Mouse (Mus musculus): ENCODE measurements around the gene Dnajc14.

Gene Dnajc14

DNA sequence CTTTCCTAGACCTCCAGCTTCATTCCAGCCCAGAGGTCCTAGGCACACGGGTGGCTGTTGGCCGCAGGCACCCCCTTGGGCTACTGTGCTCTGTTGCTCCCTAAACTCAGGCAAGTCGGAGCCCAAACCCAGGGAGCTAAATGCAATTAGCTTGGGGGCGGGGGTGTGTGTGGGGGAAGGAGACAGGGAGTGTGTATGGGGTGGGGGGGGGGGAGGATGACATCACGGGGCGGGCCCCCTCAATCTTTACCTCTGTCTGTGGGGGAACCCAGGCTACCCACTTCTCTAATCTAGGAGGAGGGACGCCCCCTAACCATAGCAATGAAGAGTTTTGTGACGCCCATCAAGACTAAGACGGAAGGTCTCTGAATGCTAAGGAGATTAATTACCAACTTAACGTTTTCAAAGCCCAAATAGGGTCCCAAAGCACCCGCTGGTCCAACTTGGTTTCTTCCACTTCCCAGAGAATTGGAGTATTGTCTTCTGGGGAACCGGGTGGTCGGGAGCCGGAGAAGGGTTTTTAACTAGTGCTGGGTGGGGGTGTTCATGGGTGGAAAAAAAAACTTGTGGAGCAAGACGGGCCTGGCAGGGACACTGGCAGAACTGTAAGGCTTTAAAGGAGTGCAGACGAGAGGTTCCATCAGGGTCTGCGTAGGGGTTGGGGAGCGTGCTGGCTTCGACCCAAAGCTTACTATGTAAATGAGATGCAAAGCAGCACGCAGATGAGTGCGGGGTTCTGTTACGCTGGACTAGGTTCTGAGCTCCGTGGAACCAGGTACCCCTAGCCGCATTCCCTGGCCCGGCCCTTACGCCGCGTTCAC lies 619 bp downstream of the Dnajc14 start, which contains the start of gene Tmem198b:
Gene Tmem198b, minus strand, starts transcription at position 100 of the 821 bp plus-strand sequence.
- TF ChIP-seq GATA4 (IDR thresholded peaks at IDR 0.05; ENCODE audit: insufficient replicate concordance, low read length): no peak

DNA sequence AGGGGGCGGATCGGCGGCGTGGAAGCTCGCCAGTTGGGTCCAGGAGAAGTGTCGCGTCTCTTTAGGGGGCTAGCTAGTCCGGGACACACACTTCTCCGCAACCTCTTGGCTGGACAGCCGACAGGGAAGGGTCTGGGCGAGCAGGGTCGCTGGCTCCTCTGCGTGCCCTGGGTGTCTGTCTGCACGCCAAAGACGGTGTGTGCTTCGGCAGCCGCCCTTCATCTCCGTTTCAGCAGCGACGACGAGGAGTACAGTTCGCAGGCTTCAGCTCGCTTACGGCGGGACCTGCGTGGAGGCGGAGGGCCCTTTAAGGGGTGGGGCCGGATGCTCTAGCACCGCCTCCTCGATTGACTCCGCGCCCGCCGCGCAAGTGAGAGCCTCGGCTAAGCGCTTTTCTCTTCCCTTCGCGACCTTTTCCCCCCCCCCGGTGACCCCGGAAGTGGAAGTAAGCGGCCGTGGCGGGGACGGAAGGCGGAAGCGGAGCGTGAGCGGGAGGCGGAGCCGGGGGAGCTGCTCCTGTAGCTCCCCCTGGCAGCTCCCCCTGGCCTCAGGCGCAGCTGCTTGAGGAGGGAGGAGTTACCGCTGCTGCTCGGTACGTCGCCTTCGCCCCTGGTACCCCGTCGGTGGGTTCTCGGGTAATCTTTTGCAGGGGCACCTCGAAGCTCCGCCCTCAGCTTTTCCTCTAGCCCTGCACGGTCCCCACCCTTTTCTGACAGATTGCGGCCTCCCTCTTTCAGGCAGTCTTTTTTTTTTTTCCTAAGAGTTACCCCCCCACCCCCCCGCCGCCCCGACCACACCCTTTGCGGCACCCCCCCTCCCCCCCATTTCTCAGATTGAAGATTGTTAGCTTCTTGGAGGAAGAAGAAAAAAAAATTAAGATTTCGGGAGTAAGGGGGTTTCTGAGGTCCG lies 1.5 kb downstream of the Dnajc14 start:
- TF ChIP-seq GATA4 (IDR thresholded peaks at IDR 0.05; ENCODE audit: insufficient replicate concordance, low read length): peak; percentile 21; the same call in 1 of the 2 replicates

DNA sequence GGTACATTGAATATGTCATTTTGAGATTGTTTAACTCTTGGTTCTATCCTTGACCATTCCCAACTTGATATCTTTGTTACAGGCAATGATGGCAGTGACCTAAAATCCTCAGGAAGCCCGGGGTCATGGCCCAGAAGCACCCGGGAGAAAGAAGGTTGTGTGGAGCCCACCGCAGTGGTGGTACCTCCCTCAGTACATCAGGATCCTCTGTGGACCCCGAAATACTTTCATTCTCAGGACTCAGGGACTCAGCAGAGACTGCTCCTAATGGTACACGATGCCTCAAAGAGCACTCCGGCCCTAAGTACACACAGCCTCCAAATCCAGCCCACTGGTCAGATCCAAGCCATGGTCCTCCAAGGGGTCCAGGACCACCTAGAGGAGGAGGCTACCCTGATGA lies 2.2 kb downstream of the Dnajc14 start:
- no peak for TF ChIP-seq GATA4 (IDR thresholded peaks at IDR 0.05; ENCODE audit: insufficient replicate concordance, low read length)

DNA sequence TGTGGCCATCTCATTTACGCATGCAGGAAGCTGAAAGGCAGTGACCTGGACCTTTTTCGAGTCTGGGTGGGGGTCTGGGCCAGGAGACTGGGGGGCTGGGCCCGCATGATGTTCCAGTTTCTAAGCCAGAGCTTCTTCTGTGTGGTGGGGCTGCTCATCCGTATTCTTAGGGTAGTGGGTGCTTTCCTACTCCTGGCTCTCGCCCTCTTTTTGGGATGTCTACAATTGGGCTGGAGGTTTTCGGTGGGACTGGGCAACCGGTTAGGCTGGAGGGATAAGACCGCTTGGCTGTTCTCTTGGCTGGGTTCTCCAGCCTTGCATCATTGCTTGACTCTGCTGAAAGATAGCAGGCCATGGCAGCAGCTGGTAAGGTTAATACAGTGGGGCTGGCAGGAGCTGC lies 3.2 kb downstream of the Dnajc14 start:
- no peak for TF ChIP-seq GATA4 (IDR thresholded peaks at IDR 0.05; ENCODE audit: insufficient replicate concordance, low read length)

DNA sequence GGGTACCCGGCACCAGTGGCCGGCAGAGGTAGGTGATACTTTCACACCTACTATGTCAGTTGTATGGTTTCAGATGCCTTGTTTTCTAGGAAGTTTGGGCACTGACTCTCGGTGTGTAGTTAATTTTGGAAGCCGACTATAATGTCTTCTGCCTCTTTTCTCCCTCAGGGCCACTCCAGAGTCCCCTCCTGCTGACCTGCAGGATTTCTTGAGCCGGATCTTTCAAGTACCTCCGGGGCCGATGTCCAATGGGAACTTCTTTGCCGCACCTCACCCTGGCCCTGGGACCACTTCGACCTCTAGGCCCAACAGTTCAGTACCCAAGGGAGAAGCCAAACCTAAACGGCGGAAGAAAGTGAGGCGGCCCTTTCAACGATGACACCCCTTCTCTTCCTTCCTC lies 13.2 kb downstream of the Dnajc14 start, which contains the start of gene Sarnp:
Gene Sarnp, plus strand, starts transcription at position 301 of the 400 bp plus-strand sequence.
- TF ChIP-seq GATA4 (IDR thresholded peaks at IDR 0.05; ENCODE audit: insufficient replicate concordance, low read length): no peak

DNA sequence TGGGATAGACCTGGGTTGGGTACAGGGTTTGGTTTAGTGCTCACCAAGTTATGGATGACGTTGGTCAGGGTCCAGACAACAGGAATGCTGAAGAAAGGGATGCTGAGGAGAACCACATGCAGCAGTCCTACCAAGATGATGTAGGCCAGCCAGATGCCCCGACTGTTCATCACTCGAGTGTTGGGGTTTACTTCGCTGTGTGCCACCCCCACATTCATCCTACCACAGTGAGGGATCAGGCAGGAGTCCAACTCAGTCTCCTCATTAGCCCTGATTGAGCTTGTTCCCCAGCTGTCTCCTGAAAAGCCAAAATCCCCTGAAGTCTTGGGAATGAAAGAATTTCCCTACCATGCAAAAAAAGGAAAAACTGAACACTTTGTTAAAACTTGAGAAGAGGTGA lies 16.4 kb downstream of the Dnajc14 start:
- TF ChIP-seq GATA4 (IDR thresholded peaks at IDR 0.05; ENCODE audit: insufficient replicate concordance, low read length): no peak

DNA sequence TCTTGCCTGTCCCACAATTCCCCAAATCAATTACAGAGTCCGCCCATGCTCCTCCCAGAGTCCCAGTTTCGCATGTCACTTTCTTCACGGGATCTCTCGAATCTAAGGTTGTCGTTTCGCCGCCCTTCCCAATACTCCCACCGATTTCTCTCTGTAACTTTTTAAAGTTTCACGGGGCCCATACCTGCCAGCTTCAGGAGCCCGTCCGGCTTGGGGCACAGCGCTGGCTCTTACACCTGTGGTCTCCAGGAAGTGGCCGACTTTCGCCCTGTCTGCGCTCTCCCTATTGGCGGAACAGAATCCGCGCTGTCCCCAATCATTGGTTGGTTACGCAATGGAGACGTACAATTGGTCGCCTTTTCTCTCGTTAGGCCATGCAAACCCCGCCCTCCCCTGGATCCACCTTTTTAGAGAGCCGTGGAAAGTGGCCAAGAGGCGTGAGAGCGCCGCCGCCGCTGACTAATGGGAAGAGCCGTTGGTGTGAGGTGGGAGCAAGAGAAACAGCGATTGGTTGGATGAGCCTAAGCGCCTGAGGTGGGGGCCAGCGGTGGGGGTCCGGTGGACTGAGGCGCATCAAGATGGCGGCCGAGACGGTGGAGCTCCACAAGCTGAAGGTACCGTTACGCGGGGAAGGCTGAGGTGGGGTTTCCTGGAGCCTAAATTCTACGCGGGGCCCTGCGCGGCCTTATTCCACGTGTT lies 17.6 kb downstream of the Dnajc14 start, which contains the start of gene Ormdl2:
Gene Ormdl2, minus strand, starts transcription at position 288 of the 699 bp plus-strand sequence.
- TF ChIP-seq GATA4 (IDR thresholded peaks at IDR 0.05; ENCODE audit: insufficient replicate concordance, low read length): no peak

DNA sequence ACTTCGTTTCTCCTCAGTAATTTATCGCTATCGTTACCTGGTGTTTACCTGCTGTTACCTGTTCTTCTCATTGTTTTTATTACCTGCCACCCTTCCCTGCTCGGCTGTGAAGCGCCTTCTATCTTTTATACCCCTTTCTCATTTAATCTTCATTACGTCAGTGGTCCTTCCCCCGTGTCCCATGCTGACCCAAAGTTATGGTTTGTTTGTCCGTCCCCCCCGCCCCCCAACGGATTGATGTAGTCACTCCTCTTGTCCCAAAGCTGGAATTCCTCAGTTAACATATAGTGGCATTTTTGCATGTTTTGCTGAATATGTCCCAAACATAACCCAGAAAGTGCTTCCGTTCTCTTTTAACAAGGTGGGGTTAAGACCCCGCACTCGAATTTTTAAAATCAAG lies 18.3 kb downstream of the Dnajc14 start:
- no peak for TF ChIP-seq GATA4 (IDR thresholded peaks at IDR 0.05; ENCODE audit: insufficient replicate concordance, low read length)

DNA sequence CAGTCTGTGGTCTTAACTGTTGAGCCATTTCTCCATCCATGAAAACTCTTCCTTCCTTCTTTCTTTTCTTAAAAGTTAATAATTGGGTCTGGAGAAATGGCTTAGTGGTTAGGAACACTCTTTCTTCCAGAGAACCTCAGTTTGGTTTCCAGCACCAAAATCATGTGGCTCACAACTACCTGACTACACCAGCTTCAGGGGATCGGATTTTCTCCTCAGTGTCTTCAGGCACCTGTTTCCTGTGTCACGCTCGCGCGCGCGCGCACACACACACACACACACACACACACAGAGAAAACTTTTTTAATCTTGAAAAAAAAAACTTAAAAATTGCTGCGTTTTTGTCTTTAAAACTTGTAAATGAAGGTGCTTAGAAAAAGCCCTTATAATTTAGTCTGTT lies 20.0 kb downstream of the Dnajc14 start:
- TF ChIP-seq GATA4 (IDR thresholded peaks at IDR 0.05; ENCODE audit: insufficient replicate concordance, low read length): no peak

DNA sequence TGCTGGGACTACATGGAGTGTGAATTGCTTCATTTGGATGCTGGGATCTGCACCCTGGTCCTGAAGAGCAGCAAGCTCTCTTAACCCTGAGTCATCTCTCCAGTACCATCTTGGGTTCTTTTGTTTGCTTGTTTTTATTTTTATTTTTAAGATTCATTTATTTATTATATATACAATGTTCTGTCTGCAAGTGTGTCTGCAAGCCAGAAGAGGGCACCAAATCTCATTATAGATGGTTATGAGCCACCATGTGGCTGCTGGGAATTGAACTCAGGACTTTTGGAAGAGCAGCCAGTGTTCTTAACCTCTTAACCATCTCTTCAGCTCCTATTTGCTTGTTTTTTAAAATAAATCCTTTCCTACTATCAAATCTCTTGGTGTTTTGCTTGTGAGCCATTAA lies 33.5 kb downstream of the Dnajc14 start:
- no peak for TF ChIP-seq GATA4 (IDR thresholded peaks at IDR 0.05; ENCODE audit: insufficient replicate concordance, low read length)

DNA sequence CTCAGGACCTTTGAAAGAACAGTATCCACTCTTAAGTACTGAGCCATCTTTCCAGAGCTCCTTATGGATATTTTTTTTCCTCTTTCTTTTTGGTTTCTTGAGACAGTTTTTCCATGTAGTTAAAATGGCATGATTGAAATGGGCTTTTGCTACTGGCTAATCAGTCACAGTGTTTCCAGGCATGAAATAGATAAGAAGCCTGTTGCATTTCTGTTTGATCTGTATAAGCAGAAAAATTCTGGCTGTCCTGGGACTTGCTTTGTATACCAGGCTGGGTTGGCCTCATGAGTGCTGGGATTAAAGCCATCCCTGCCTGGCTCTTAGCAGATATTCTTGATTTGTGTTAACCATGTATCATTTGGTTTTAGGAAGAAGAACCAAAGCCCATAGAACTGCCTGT lies 35.6 kb downstream of the Dnajc14 start:
- no peak for TF ChIP-seq GATA4 (IDR thresholded peaks at IDR 0.05; ENCODE audit: insufficient replicate concordance, low read length)

DNA sequence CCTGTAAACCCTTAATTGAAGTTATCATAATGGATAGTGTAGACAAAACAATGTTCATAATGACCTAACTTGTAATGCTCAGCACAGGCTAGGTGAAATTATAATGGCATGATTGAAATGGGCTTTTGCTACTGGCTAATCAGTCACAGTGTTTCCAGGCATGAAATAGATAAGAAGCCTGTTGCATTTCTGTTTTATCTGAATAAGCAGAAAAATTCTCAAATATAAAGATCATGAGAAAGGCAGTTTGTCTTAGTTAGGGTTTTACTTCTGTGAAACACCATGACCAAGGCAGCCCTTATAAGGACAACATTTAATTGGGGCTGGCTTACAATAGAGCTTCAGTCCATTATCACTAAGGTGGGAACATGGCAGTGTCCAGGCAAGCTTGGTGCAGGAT lies 36.8 kb downstream of the Dnajc14 start:
- no peak for TF ChIP-seq GATA4 (IDR thresholded peaks at IDR 0.05; ENCODE audit: insufficient replicate concordance, low read length)

DNA sequence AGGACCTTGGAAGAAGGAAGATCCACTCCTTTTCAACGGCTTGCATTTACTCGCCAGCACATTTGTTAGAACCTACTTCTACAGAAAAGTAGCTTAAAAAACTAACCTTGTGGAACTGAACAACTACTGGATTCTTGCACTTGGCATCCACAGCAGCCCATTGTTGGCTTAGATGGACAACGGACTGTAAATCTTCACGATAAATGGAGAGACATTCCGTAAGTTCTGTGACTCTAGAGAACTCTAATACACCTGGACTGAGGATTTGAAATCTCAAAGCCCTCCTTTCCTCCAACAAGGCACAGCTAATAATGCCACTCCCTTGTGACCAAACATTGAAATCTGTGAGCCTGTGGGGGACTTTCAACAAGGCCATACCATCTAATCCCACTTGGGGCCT lies 39.4 kb downstream of the Dnajc14 start:
- no peak for TF ChIP-seq GATA4 (IDR thresholded peaks at IDR 0.05; ENCODE audit: insufficient replicate concordance, low read length)

DNA sequence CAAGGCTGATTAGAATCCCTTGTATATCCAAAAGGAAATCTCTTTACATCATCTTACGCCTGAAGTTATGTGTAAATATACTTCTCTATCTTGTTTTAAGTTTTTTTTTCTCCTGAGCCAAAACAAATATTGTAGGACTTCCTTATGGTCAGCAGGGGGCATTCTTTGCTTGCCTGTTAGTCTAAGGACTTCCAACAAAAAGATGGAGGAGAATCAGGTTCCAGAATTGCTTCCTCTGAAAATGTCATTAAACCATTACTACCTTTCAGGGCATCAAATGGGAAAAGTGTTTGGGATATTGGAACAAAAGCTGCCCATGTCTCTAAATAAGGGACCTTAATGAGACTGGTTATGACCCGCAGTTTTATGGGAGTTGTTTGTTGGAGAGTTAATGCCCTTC lies 41.7 kb downstream of the Dnajc14 start:
- TF ChIP-seq GATA4 (IDR thresholded peaks at IDR 0.05; ENCODE audit: insufficient replicate concordance, low read length): no peak

DNA sequence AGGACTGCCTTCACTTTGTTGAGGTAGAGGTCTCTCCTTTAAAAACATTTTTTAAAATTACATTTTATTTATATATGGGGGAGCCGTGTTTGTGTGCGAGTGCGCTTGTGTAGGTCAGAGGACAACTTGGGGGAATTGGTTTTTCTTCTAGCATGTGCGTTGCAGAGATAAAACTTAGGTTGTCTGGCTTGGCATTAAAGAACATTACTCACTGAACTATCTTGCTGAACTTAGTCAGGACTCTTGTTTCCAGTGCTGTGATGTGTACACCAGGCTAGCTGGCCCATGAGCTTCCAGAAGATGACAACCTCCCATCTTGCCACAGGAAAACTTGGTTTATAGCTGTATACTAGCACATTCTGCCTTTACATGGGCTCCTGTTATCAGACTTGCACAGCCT lies 42.8 kb downstream of the Dnajc14 start:
- TF ChIP-seq GATA4 (IDR thresholded peaks at IDR 0.05; ENCODE audit: insufficient replicate concordance, low read length): no peak
